35 mouse cellular contexts compared by ENCODE assay signal in the genomic region with DNA sequence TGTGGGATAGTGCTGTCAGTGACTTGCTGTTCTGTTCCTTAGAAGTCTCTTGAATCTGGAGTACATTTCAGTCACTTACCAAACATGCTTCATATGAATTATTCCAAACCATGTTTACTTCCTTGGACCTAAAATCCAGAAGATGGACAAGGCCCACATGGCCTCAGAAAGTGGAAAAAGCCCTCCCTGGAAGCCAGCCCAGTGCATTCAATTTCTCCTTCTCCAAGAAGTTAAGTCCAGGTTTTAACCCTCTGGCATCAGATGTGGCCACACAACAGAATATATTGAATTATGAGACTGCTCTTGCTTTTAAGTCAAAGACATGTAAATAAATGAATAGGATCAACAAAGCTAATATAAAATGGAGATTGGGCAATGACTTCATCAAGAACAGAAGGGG.
"Had no signal": no experiment of that assay in that cellular context is flagged by ENCODE, and none has a peak within 500 bp of the region (broad histone marks: within the 10 kb centered on the region; RNA-seq: fewer than 3 reads in every experiment).

No protein-coding gene starts in this region.

- H3K4me1 ChIP-seq: heart, embryonic 10.5 days; heart, embryonic 12.5 days; heart, embryonic 13.5 days; heart, embryonic 15.5 days; hindbrain, embryonic 10.5 days; hindbrain, embryonic 12.5 days; hindbrain, embryonic 13.5 days; hindbrain, embryonic 15.5 days; intestine, embryonic 15.5 days; kidney, embryonic 15.5 days had no signal

- ATAC-seq: hindbrain, embryonic 16.5 days; hindbrain, postnatal 0 days; inflammation-experienced regulatory T-cells, adult 6 months; intestine, embryonic 15.5 days; intestine, embryonic 16.5 days; intestine, postnatal 0 days had no signal

- DNase-seq: heart, postnatal 10 days; heart, postnatal 14 days; heart, postnatal 36 days; heart, postnatal 4 days; kidney, adult 11 months; kidney, adult 18-20 months; kidney, adult 2 months; kidney, adult 8-10 months; kidney, adult 9 months; kidney, postnatal 10 days; kidney, postnatal 14 days; kidney, postnatal 25 days; kidney, postnatal 36 days; kidney, postnatal 4 days; layer of hippocampus, adult 9-11 months; layer of hippocampus, postnatal 36 days had no signal

- H3K36me3 ChIP-seq: heart, embryonic 10.5 days; heart, embryonic 12.5 days; heart, embryonic 13.5 days; heart, embryonic 15.5 days; hindbrain, embryonic 10.5 days; hindbrain, embryonic 12.5 days; hindbrain, embryonic 13.5 days; hindbrain, embryonic 15.5 days; intestine, embryonic 15.5 days; kidney, embryonic 15.5 days had no signal

- H3K4me3 ChIP-seq: heart, embryonic 10.5 days; heart, embryonic 12.5 days; heart, embryonic 13.5 days; heart, embryonic 15.5 days; hindbrain, embryonic 10.5 days; hindbrain, embryonic 12.5 days; hindbrain, embryonic 13.5 days; hindbrain, embryonic 15.5 days; intestine, embryonic 15.5 days; kidney, embryonic 15.5 days; layer of hippocampus, adult 2 months had no signal

- H3K27ac ChIP-seq: heart, embryonic 10.5 days; heart, embryonic 13.5 days; heart, embryonic 15.5 days; hindbrain, embryonic 10.5 days; hindbrain, embryonic 12.5 days; hindbrain, embryonic 13.5 days; hindbrain, embryonic 14.5 days; hindbrain, embryonic 15.5 days; hindbrain, postnatal 0 days; intestine, embryonic 15.5 days; kidney, embryonic 15.5 days; kidney, postnatal 0 days; layer of hippocampus, adult 2 months had no signal

- H3K9me3 ChIP-seq: heart, embryonic 10.5 days; heart, embryonic 12.5 days; heart, embryonic 13.5 days; heart, embryonic 15.5 days; hindbrain, embryonic 10.5 days; hindbrain, embryonic 12.5 days; hindbrain, embryonic 13.5 days; hindbrain, embryonic 15.5 days; intestine, embryonic 15.5 days; kidney, embryonic 15.5 days had no signal

- H3K27me3 ChIP-seq: heart, embryonic 12.5 days; heart, embryonic 13.5 days; heart, embryonic 15.5 days; hindbrain, embryonic 12.5 days; hindbrain, embryonic 13.5 days; hindbrain, embryonic 15.5 days; intestine, embryonic 15.5 days; kidney, embryonic 15.5 days had no signal

- H3K4me2 ChIP-seq: heart, embryonic 11.5 days; heart, embryonic 12.5 days; heart, embryonic 13.5 days; heart, embryonic 15.5 days; hindbrain, embryonic 12.5 days; hindbrain, embryonic 13.5 days; hindbrain, embryonic 14.5 days; hindbrain, embryonic 15.5 days; intestine, embryonic 15.5 days; kidney, embryonic 15.5 days had no signal

- H3K9ac ChIP-seq: heart, embryonic 12.5 days; heart, embryonic 13.5 days; heart, embryonic 15.5 days; hindbrain, embryonic 12.5 days; hindbrain, embryonic 13.5 days; hindbrain, embryonic 14.5 days; hindbrain, embryonic 15.5 days; intestine, embryonic 15.5 days; kidney, embryonic 15.5 days had no signal
